Mouse (Mus musculus): ENCODE results near the gene Hspa1a.
"Not testable (repeated sequence)": the region's sequence is repeated elsewhere in the genome, so short reads cannot be mapped to it uniquely, and the experiment has no call there.

The Hspa1a gene

DNA sequence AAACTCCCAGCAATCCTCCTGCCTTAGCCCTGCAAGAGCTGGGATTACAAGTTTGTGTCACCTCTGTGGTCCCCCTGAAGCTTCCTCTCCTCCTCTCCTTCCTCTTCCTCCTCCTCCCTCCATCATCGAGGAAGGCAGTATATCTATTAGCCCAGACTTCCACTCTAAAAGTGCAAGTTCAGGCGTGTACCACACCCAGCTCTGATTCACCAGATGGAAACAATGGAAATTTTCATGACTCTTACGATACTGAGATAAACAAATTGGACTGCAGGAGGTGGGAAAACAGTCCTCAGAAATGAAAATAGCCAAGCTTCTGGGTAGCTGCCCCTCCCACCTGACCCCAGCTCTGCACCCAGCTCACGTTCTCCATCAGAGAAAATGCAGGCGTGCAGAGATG lies 6.3 kb downstream of the Hspa1a start:
- DNase-seq (ENCODE audit: low spot score): no peak

DNA sequence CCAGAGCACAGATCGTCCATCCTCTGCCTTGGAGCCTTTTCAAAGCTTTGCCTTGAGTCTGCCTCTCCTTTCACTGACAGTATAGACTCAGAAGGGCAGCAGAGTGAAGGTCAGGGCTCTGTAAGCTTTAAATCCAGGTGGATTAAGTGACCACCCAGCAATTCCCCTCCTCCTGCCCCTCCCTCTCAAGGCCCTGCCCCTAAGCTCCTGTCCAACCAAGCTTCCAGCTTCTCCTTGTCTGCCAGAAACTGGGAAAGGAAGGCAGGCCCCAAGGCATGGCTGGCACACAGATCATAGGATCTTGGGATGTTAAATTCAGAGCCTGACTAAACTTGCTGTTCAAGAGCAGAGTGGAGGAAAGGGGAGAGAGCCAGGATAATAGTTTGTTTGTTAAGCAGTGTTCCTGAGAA lies 7.3 kb downstream of the Hspa1a start:
- no peak for DNase-seq (ENCODE audit: low spot score)

DNA sequence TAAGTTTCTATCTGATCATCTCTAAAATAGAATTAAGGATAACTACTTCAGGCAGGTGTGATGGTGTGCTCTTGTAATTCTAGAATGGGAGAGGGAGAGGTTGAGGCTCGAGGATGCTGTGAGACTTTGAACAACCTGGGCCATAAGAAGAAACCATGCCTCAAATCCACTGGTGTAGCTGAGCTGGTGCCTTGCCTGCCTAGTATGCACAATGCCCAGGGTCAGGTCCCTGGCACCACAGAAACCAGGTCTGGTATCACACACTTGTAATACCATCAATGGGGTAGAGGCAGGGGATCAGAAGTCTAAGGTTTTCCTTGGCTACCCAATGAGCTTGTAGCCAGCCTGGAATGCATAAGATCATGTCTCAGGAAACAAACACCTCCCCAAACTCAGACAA lies 9.1 kb downstream of the Hspa1a start:
- DNase-seq (ENCODE audit: low spot score): no peak

DNA sequence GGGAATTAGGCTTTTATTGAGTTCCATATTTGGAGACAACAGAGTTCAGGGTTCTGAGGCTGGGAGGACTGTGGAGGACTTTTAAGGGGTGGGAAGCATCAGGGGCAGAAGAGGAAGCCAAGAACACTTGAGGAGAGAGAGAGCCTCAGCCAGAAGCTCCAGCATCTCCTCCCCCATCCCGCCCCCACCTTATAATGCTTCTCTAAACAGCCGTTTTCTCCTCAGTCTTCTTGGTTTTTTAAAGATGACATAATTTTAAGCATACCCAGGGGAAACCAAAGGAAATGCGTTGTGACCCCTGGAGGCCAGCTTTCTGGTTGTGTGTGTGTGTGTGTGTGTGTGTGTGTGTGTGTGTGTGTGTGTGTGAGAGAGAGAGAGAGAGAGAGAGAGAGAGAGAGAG lies 9.8 kb downstream of the Hspa1a start:
- no peak for DNase-seq (ENCODE audit: low spot score)

DNA sequence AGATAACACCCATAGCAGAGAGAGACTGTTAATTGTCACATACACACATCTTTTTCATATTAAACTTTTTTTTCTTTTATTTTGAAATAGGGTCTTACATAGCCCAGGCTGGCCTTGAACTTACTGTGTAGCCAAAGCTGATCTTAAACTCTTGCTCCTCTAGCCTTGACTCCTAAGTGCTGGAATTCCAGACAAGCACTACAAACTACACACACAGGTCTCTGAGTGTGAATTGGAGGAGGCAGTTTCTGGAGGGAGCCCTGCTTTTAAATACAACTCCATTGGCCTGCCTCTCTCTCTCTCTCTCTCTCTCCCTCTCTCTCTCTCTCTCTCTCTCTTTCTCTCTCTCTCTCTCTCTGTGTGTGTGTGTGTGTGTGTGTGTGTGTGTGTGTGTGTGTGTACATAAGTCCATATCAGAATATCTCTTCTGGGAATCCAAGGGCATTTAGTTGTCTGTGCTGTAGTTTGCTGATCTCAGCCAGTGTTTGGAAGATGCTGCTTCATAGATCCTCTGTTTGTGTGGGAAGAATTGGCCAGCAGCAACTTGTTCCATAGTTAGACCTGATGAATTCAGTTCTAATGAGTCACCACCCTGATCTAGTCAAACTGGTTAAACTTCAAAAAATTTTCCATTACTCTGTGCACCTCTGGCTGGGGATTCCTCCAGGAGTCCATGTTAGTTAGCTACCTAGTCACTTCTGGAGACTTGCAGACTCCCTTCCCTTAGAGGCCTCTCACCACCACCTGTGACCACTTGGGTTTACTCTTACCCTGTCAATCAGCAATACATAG lies 11.1 kb downstream of the Hspa1a start:
- no peak for DNase-seq (ENCODE audit: low spot score)

DNA sequence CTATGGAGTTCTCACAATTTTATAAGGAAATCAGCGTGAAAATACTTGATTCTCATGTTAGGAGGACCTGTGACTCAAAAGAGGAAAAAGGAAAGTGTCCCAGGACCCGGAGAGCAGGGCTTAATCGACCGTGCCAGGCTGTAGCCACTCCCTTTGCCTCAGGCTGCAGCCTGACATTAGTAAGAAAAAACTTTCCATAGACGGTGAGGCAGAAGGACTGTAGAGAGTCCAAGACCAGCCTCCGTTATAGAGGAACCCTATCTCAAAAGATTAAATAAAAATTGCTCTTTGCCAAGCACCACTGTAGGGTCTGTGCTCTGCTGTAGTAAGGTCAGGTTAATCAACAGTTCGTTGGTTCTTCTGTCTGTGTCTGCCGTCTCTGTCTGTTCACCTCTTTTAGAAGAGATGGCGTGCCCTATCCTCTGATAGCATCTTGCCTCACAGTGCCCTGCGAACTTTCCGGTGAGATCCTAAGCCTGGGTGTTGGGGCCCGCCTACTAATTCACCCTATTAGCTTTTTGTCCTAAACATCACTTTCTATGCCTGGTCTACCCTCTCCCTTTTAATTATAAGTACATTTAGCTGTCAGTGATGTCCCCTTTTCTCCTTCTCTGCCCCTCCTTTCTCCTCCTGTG lies 12.0 kb downstream of the Hspa1a start:
- DNase-seq (ENCODE audit: low spot score): peak; percentile 49

DNA sequence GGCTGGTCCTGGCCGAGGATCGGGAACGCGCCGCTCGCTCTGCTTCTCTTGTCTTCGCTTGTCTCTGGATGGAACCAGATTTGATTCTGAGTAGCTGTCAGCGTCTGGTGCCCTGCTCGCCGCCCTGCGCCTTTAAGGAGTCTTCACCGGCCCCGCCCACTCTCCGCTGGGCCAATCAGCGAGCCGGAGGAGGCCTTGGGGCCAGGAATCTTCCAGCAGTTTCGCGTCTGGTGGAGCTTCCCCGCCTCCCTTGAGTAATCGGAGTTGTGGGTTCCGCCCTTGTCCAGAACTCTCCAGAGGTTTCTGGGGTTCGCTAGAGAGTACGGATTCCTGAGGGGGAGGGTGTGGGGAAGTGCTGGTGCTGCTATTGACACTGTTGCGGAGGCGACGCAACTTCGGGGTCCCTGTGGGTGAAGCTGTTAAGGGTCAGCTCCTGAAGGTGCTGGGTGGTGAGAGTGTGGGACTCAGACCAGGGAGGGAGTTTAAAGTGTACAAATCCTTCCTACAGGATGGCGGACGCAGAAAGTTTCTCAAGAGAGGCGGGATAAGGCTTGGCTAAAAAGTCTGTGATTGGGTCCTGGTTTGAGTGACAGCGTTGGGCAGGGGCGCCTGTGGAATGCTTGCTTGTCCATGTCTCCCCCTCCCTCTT lies 12.7 kb downstream of the Hspa1a start, which contains the start of gene Hspa1b:
TSS of gene Hspa1b (minus strand) at position 109 of the 649 bp plus-strand sequence.
- DNase-seq (ENCODE audit: low spot score): peak; percentile 89

DNA sequence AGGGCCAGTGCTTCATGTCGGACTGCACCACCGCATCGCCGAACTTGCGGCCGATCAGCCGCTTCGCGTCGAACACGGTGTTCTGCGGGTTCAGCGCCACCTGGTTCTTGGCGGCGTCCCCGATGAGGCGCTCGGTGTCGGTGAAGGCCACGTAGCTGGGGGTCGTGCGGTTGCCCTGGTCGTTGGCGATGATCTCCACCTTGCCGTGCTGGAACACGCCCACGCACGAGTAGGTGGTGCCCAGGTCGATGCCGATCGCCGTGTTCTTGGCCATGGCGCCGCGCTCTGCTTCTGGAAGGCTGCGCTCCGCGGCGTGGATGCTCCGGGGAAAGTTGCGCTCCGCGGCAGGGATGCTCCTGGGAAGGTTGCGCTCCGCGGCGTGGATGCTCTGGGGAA lies 13.2 kb downstream of the Hspa1a start:
- not testable (repeated sequence) for DNase-seq (ENCODE audit: low spot score)

DNA sequence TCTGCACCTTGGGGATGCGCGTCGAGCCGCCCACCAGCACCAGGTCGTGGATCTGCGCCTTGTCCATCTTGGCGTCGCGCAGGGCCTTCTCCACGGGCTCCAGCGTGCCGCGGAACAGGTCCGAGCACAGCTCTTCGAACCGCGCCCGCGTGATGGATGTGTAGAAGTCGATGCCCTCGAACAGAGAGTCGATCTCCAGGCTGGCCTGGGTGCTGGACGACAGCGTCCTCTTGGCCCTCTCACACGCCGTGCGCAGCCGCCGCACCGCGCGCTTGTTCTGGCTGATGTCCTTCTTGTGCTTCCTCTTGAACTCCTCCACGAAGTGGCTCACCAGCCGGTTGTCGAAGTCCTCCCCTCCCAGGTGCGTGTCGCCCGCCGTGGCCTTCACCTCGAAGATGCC lies 14.0 kb downstream of the Hspa1a start:
- not testable (repeated sequence) for DNase-seq (ENCODE audit: low spot score)

DNA sequence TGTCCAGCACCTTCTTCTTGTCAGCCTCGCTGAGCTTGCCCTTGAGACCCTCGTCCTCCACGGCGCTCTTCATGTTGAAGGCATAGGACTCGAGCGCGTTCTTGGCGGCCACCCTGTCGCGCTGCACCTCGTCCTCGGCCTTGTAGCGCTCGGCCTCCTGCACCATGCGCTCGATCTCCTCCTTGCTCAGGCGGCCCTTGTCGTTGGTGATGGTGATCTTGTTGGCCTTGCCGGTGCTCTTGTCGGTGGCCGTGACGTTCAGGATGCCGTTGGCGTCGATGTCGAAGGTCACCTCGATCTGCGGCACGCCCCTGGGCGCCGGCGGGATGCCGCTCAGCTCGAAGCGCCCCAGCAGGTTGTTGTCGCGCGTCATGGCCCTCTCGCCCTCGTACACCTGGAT lies 14.7 kb downstream of the Hspa1a start:
- not testable (repeated sequence) for DNase-seq (ENCODE audit: low spot score)

DNA sequence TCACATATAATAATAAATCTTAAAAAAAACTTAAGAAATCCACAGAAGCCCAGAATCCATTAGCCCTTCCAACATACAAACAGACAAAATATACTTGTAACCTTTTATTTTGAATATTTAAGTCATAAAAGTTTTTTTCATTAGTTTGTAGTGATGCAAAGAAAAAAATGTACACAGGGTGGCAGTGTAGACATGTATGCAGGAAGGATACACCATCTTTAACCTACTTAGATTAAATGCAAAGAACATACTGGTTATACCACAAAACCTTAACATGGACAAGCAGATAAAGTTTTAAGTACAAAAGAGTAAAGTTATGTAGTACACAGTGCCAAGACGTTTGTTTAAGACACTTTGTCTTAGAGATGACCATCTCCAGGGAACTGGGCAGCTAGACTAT lies 15.6 kb downstream of the Hspa1a start:
- DNase-seq (ENCODE audit: low spot score): no peak

DNA sequence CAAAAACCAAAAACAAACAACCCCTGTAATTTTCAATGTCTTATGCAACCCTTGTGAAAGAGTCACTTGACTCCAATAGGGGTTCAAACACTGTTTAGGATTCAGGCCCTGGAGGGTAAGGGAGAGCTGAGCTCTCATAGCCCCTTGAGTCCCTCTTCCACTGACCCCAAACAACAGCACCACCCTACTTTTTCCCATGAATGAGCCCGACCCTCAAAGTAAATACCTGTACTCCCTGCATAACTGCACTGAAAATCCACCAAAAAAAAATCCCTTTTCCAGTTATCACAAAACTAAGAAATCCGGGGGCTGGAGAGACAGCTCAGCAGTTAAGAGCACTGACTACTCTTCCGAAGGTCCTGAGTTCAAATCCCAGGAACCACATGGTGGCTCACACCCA lies 16.1 kb downstream of the Hspa1a start:
- DNase-seq (ENCODE audit: low spot score): no peak

DNA sequence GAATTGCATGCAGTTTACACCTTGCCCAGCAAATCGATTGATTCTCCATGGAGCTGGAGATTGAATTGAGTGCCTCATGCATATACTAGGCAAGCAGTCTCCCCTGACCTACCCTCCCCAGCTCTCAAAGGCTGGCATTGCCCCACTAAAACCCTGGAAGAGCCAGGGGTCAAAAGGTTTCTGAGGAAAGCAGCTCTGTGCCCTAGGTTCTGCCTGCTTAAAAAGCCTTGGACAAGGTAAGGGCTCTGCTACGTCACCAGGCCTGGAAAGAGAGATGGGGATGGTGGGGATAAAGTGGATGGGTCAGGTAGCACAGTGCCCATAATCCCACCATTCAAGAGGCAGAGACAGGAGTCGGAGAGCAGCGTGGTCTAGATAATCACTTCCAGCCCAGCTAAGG lies 17.1 kb downstream of the Hspa1a start:
- DNase-seq (ENCODE audit: low spot score): no peak

DNA sequence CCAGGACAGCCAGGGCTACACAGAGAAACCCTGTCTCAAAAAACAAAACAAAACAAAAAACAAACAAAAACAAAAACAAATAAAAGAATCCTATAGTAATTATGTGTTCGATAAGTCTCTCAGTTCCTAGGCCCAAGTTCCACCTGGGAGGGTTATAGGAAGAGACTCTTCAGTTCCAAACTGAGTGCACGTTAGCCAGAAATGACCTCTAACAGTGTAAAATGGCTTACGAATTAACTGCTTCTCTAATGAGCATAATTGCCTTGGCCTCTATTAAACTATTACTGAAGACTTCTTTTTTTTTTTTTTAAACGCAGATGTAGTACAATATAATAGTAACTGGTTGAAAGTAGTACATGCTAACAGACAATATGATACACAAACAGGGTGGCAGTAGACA lies 18.1 kb downstream of the Hspa1a start:
- DNase-seq (ENCODE audit: low spot score): no peak

DNA sequence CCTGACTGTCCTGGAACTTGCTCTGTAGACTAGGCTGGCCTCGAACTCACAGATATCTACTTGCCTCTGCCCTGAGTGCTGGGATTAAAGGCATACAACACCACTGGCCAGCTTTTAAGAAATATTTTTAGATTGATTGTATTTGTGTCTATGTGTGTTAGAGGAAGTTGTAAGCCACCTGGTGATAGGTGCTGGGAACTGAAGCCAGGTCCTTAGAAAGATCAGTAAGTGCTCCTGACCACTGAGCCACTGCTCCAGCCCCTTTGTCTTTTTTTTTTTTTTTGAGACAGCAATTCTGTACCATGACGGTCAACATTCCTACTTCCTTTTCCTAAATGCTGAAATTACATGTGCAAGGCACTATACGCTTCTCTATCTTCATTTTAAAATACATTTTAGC lies 18.7 kb downstream of the Hspa1a start:
- no peak for DNase-seq (ENCODE audit: low spot score)

DNA sequence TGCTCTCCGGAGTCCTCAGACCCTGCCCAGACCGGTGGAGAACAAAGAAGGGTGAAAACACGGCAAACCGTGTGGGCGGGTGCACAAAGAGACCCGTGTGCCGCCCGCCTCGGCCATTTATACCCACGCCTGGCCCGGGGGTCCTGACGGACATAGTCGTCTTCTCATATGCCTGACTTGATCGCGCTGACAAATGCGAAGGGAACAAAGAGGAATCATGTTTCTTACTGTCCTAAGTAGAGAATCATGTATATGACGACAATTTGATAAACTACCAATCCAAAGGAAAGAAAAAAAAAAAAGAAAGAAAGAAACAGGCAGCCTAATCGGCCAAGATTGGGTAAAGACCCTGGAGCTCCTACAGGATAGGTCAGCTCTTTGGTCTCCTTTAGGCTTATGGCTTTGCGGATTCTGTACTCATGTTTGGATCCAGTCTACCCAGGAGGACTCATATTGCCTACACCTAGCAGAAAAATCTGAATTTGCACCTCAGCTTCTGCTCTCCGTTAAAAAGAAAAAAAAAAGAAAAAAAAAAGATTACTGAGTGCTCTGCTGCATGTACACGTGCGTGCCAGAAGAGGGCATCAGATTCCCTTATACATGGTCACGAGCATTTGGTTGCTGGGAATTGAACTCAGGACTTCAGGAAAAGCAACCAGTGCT lies 19.4 kb downstream of the Hspa1a start:
- peak; percentile 74 for DNase-seq (ENCODE audit: low spot score)

DNA sequence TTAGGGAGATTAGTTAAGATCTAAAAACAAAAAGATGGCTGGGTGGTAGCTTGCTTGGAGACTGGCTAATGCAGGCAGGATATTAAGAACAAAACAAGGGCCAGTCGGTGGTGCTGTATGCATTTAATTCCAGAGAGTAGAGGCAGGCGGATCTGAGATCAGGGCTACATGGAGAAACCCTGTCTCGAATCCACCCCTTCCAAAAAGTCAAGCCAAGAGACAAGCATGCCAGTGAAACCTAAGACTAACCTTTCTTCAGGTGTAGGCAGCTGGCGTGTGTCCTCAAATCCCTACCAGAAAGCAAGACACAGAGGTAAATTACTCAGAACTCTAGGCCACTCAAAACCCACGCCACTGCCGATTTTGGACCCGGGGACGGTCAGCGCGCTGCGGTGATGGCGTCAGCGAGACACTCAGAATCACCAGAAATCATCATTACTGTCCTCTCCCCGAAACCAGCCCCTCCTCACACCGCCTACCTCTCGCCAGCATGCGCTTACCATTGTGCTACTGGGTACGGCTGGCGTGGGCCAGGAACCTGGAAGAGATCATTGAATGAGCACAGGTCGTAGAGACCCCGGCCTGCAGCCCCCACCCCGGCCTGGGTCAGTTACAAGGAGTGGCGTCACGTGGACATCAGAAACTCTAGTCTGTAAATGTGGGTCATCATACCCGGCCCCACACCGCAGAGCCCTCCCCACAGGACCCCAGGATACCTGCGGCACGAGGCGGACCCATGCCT lies 20.1 kb downstream of the Hspa1a start:
- DNase-seq (ENCODE audit: low spot score): no peak

DNA sequence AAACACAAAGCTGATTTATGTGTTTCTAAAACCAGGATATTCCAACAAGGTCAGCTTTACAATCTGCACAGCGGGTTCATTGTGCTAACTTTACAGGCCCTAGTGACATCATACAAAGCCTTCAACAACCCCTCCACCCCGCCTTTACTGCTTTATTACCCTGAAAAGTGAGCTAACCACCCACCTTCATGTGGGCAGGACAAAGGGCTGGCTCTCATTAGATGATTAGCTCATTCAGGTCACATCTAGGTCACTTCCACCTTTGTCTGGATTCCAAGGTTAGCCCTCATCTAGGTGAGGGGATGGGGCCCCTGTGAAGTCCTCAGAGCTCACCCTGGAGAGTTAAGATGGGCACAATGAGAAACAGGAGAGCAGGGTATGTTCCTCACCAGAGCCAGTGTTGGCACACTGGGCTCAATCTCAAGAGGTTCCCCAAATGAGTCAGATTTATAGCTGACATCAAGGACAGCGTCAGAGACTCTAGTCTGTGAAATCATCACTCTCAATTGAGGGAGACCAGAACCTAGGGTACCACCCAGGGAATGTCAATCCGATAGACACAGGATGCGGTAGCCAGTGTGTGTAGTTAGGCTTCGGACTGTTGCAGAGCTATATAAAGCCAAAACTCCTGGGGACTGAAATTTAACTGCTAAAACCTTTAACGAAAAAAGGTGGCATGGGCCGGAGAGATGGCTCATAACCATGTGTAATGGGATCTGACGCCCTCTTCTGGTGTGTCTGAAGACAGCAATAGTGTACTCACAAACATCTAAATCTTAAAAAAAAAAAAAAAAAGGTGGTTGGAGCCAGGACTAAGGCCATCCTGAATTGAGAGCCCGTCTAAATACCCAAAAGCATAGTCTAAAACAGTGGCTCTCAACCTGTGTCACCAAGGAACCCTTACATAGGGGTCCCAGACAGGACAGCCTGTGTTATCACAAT lies 21.2 kb downstream of the Hspa1a start:
- DNase-seq (ENCODE audit: low spot score): no peak

DNA sequence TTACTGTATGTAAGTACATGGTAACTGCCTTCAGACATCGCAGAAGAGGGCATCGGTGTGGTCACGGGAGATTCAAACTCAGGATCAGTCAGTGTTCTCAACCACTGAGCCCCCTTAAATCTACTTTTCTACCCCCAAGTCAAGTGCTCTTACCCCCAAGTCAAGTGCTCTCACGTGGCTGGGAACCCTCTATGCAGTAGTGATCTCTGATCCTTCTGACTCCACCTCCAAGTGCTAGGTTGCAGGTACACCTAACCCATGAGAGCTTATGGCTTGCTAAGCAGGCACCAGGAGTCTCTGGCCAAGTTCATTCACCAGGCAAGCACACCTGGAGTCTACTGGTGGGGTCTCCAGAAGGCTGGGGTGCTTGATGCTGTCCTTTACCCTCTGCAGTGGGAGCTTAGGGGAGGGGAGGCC lies 22.4 kb downstream of the Hspa1a start:
- no peak for DNase-seq (ENCODE audit: low spot score)

DNA sequence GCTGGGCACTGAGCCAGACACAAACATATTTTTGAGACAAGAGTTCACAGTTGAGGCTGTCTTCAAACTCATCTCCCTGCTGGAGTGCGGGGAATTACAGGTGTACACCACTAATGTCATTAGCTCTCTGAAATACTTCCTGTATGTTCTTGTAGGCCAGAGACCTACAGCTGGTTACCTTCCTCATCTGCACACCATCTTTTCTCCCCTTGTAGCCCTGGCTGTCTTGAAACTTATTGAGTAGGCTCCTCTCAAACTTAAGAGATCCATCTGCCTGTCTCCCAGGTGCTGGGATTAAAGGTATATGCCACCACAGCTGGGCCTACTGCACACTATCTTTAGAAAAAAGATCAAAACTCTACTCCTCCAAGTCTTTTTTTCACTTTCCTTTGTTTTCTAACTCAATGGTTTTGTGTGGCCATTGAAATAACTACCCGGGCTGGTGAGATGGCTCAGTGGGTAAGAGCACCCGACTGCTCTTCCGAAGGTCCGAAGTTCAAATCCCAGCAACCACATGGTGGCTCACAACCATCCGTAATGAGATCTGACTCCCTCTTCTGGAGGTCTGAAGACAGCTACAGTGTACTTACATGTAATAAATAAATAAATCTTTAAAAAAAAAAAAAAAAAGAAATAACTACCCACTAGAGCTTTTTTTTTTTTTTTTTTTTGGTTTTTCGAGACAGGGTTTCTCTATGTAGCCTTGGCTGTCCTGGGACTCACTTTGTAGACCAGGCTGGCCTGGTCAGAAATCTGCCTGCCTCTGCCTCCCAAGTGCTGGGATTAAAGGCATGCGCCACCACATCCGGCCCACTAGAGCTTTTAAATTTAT lies 23.0 kb downstream of the Hspa1a start:
- not testable (repeated sequence) for DNase-seq (ENCODE audit: low spot score)

Data from lung, postnatal 25 days (tissue).